Mouse (Mus musculus): ENCODE results near the gene Hist2h3c1. TPM values are rescaled to one million over a fixed set of nuclear protein-coding genes. Genes with fewer than 3 reads are reported as not detected.
"Not testable (repeated sequence)": the region's sequence is repeated elsewhere in the genome, so short reads cannot be mapped to it uniquely, and the experiment has no call there.

Hist2h3c1 gene
- total RNA-seq, 2 experiments from 2014 or later: not detected

DNA sequence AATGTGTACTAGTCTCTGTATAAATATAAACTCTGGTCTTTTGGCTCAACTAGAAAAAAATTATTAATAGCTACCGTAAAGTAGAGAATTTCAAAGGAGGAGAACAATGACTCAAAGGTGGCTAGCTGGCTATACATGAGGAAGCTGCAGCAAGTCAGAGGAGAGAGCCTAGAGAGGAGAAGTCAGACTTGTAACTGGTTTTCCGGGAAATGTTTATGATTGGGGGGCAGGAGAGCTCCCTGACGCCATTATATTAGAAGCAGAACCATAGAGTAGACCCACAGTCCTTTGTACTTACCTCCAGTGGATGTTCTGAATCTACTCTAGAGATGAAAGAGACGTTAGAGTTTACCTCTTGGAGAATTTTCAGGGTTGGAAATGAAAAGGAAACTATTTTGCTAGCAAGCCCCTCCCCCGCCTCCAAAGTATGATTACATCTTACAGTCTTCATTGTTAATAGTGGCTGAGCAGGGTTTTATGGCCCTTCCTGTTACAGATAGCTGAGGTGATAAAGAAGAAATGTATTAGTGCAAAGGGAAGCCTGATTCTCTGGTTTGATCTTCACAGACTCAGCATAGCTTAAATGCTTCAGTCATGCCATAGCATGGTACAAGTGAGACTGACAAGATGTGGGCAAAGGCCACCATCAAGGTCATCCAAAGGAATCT lies 9.6 kb downstream of the Hist2h3c1 start:
- DNase-seq: no peak

DNA sequence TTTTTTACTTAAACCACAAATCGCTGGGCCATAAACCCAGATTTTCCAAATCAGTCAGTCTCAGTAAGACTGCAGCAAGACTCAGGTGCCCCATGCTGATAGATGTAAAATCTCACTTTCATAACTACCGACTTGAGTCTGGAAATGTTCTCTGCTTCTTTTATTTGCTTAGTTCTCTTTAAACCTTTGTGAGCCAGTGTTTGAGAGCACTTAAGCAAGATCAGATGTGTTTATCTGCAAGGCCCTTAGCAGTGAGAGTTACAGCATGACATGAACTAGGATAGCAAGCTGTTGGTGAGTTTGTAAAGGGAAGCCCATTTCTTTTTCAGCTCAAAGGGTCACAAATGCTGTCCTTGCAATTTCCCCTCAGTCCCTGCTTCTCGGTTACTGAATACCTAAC lies 10.7 kb downstream of the Hist2h3c1 start:
- no peak for DNase-seq

DNA sequence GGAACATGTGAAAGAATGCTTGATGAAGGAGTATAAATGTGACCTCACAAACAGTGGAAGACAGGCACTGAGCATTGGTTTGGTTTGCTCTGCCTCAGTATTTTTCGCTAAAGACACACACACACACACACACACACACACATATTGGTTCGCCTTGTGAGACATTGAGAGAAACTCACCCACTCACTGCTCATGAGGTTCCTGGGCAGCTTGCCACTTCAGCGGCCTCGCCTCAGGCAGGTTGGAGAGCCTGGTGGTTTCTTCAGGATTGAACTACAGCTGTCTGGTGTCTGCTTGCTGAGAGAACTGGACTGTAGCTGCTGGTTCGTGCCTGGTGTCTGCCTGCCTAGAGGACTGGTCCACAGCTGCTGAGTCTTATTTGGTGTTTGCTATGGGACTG lies 13.7 kb downstream of the Hist2h3c1 start:
- no peak for DNase-seq

DNA sequence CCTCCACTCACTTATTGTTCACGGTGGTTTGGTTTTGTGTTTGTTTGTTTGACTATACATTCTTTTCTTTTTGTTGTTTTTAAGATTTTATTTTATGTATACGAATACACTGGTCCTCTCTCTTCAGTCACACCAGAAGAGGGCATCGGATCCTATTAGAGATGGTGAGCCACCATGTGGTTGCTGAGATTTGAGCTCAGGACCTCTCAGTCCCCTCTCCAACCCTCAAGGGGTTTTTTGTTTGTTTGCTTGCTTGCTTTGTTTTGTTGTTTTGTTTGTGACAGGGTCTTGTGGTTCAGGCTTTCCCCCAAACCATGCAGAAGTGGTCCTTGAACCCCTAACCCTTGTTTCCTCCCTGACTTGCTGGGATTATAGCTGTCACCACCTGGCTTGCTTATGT lies 15.1 kb downstream of the Hist2h3c1 start:
- no peak for DNase-seq

DNA sequence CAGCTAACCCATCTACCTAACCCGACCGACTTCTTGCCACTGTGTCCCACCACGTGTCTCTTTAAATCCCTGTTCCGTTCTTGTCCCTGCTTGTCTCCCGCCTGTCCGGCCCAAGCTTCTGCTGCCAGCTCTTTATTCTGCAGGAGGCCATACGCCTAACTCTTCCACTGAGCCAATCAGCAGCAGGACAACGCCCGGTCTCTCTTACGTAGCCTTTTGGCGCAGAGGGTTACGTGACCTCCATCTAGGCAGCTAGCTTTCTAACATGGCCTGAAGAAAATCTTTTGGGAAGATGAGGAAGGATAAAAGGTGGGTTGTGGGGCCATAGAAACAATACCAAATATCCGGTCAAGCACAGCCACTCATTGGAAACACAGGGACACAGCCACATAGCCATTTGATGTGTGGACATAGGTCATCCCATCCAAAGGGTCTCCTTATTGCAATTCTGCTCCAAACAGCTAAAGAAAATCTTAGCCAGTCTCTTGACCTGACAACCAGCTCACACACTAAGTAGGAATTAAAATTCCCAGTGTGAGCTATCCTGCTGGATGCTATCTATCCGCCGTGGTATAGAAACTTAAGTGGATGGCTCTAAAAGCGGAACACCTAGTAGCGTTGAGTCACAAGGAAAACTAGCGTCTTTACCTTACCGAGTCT lies 15.9 kb downstream of the Hist2h3c1 start:
- peak; percentile 88 to 90 for DNase-seq

DNA sequence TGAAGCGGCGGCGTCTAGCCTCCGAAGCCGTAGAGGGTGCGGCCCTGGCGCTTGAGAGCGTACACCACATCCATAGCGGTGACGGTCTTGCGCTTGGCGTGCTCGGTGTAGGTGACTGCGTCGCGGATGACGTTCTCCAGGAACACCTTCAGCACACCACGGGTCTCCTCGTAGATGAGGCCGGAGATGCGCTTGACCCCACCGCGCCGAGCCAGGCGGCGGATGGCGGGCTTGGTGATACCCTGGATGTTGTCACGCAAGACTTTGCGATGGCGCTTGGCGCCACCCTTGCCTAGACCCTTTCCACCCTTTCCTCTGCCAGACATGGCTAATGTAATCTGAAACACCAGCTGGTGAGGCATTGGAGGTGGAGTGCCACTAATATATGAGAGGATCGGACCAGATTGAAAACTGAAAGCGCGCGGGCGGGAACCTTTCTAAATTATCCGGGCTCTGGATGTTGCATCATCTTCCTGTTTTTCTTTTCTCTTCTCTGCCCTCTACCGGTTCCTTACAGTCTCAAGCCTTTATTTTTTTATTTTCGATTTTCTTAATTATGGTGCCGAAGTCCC lies 16.6 kb downstream of the Hist2h3c1 start, which contains the start of gene Hist2h4:
Gene Hist2h4, minus strand, starts transcription at position 333 of the 572 bp plus-strand sequence.
- peak; percentile 93 for DNase-seq

DNA sequence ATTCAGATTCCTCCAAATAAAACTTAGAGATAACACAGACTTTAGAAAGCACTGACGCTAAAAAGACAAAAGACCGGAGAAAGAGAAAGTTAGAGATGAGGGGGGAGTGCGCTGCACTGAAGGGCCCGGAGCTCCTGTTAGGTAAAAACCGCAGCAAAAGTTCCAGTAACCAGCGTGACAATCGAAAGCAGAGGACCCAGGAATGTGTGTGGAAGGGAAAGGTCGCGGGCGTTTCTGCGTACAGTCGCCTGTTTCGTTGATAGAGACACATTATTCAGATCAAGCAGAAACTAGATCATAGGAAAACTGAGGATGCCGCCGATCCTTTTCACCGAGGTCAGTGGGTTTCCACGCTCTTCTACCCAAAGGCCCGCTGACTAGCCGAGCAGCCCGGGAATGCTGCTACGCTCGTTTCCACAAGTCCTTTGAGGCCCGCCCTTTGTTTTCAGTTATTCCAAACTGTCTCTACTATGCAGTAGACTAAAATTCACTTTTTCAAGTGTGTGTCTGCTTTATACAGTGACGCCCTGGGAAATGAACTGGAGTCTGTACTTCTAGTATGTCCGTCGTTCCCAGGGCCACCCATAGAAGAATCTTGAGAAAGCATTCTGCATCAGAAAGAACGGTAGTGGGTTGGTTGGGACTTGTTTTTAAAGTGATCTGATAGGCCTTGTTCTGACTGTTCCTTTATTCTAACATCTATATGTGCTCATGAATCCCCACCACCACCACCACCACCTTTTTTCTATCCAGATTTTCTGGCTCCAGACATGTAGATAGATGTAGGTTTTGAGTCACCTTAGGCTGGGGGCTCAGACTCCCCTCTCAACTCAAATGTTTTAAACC lies 17.3 kb downstream of the Hist2h3c1 start:
- DNase-seq: peak; percentile 49 to 59

DNA sequence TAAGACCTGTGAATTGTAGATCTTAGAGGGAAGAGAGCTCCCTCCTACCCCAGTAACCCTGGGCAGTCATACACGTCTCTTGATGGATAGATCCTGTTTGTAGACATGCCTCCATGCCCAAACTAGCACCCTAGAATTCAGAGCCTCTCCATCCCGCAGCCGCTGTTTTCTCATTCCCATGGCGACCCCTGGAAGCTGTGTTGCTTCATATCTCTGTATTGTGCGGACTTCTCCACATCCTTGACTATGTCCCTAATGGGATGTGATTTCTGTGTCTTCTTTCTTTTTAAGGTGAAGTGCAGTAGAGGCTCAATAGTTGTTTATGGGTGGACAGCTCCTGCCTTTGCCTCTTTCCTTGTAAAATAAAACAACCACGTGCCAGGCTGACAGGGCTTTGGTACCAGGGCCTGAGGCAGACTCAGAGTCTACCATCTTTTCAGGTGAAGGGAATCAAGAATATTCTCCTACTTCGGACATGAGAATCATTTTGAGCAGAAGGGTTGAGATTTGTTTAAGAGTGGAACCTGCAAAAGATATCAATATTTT lies 18.0 kb downstream of the Hist2h3c1 start:
- DNase-seq: no peak

DNA sequence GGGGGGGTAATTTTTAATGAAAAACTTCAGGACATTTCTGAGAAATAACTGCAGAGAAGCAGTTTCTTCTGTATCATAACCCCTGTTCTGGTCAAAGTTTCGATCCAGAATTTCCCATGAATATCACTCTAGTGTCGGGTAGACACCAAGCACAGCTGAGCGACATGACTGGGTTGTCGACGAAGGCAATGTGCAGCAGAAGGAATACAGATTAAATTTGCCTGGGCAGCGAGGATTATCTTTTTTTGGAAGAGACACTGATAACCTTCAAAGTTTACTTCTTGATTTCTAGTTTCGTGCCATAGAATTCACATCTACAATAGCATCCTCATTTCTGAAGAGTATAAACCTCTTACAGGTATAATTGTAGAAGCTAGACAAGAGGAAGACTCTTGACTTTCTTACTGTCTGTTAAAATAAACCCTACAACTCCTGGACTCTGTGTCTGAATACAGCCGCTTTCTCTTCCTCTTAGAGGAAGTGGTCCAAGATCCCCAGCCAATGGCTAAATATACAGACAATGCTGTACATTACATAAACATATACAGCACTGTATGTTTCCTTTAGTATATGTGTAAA lies 19.7 kb downstream of the Hist2h3c1 start:
- no peak for DNase-seq

DNA sequence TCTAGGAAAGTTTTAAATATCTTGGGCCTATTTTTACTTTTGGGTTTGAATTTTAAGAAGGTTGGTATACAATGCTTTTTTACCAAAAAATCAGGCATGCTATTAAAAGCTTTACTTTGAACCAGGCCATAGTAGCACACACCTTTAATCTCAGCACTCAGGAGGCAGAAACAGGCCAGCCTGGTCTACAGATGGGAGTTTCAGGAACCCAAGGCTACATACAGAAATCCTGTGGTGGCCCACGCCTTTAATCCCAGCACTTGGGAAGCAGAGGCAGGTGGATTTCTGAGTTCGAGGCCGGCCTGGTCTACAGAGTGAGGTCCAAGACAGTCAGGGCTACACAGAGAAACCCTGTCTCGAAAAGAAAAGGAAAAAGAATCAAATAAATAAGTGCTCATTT lies 21.1 kb downstream of the Hist2h3c1 start:
- no peak for DNase-seq

DNA sequence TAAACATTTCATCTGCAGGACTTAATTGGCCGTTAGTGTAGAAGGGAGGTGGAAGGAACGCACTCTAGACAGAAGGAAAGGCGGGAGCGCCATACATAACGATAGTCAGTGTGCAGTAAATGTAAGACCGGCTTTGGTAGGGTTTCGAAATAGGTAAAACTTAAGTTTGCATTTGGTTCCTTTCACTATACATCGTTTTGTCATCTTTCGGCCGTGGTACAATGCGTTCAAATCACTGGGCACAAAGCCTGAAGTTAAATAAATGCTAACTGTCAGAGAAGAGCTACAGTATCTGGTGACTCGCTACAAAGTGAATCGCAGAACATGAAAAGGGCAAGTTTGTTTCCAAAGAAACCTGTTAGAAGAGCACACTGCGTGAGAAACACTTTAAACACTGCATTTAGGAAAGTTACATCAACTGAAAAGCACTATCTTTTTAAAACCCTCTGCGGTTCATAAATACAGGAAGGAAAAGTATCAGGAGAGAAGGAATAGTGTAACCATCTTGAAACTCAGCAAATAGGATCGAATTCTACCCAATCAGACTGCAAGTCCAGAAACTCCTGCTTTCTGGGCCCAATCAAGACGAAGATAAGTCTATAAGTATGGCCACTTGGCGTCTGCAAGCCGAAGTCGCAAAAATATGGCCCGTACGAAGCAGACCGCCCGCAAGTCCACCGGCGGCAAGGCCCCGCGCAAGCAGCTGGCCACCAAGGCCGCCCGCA lies 21.7 kb downstream of the Hist2h3c1 start, which contains the start of gene Hist2h3b:
Gene Hist2h3b, plus strand, starts transcription at position 604 of the 725 bp plus-strand sequence.
- DNase-seq: peak; percentile 80 to 84

DNA sequence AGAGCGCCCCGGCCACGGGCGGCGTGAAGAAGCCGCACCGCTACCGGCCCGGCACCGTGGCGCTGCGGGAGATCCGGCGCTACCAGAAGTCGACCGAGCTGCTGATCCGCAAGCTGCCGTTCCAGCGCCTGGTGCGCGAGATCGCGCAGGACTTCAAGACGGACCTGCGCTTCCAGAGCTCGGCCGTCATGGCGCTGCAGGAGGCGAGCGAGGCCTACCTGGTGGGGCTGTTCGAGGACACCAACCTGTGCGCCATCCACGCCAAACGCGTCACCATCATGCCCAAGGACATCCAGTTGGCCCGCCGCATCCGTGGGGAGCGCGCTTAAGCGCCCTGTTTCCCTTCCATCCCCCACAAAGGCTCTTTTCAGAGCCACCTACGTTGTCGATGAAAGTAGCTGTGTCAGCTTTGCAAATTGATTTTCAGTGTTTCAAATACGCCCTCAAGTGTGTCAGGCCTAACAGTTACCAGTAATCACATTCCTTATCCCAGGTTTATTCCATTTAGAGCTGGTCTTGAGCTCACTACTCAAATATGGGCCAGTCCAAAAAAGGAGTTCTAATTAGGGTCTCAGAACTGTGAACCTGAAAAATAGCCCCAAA lies 22.4 kb downstream of the Hist2h3c1 start:
- not testable (repeated sequence) for DNase-seq

DNA sequence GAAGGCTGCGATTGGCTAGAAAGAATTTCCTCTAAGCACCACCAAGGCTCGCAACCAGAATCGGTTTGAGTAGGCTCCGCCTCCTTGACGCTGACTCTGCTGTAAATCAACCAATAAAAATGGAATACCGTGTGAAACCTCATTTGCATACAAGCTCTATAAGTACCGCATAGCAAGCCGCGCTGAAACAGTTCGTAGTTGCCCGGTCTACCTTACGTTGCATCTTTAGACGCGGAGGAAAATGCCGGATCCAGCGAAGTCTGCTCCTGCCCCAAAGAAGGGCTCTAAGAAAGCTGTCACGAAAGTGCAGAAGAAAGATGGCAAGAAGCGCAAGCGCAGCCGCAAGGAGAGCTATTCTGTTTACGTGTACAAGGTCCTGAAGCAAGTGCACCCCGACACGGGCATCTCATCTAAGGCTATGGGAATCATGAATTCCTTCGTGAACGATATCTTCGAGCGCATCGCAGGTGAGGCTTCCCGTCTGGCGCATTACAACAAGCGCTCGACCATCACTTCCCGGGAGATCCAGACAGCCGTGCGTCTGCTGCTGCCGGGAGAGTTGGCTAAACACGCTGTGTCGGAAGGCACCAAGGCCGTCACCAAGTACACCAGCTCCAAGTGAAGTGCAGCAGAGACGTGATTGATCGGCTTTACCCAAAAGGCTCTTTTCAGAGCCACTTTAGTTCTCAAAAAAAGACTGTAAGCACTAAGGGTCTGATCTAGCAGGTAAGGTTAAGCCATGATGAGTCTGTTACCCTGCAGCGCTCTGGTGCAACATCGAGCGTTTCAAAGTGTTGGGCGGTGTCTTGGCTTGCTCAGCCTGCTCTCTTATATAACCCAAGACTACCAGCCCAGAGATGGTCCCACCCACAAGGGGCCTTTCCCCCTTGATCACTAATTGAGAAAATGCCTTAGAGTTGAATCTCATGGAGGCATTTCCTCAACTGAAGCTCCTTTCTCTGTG lies 23.3 kb downstream of the Hist2h3c1 start, which contains the start of gene Hist2h2bb:
Gene Hist2h2bb, plus strand, starts transcription at position 242 of the 964 bp plus-strand sequence.
- peak; percentile 85 to 88 for DNase-seq

DNA sequence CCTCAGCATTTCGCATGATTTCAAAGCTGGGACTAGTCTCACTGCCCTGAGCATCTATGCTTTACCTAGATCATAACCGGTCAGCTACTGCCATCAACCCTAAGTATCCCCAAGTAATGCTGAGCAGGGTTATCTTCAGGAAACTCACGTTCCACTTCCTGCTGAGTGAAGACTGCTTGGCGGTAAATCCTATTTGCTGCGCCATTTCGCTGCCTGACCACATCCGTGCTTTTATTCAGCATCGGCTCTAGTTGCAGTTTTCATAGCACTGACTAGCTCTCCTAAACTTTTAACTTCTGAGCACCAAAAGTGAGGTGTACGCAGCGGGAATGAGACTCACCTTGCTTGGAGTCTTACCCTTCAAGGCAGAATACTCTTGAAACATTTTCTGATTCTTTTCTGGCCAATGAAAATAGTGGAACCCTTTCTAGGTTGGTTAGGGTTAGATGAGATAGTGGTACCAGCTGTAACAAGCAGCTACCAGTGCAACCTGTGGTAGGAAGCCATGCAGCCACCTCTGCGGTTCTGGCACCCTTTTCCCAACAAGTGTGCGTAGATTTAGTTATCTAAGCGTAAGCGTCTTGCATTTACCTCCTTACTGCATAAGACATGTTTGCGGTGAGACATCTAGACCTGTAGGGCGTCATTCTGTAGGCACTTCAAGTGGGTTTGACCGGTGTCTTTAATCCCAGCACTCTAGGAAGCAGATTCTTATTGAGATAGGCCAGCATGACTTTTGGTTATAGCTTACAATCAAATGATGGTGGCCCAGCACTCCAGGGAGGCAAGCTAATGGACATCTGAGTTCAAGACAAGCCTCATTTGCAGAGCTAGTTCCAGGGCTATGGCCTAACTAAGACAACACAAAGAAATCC lies 27.3 kb downstream of the Hist2h3c1 start:
- DNase-seq: no peak

DNA sequence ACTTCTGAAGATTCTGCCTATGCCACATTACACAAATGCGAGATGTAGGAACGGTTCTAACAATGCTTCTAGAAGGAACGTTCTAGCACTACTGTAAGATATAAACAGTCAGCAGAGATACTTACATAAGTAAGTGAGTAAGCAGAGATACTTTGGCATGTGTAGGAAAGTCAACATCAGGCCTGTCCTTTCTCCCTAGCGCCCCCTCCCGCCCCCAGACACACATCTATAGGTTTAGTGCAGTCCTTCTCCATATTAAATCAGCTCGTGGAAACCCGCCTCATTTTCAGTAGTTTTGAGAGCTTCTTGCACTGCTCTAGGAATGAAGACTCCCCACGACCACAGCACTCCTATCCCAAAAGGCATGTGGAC lies 30.9 kb downstream of the Hist2h3c1 start:
- peak in 1 of 2 experiments; percentile 50 for DNase-seq

DNA sequence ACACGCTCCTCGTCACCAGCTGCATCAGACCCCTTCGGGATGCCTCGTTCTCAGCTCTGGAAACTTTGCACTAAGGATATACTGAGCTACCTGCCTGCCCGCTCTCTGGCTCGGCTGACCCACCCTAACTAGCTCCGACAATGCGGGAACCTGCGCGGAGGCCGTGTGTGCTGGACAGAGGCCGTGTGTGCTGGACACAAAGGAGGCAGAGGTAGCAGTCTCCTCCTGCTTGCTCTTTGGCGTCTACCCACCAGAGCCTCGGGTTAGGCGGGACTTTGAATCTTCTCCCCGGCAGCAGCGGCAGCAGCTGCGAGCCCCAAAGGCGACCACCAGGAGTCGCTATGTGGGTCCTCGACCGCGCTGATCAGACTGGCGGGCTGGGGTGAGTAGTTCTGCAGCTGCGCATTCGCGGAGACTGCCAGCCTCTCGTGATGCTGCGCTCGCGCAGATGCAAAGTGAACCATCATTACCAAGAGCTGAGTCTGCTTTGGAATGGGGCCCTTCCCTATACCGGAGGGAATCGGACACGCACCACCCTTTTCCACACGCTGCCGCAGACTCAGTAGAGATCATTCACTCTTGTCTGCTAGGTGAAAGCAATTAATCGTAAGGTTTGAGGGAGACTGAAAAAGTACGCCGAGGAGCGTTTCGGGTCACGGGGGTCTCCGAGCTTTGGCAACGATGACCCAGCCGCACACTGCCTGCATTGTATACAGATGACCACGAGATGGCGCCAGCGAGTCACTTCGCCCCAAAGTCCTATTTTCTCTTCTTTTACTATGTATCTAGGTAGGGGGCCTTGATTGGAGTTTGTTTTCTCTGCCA lies 31.5 kb downstream of the Hist2h3c1 start:
- peak; percentile 91 to 94 for DNase-seq

DNA sequence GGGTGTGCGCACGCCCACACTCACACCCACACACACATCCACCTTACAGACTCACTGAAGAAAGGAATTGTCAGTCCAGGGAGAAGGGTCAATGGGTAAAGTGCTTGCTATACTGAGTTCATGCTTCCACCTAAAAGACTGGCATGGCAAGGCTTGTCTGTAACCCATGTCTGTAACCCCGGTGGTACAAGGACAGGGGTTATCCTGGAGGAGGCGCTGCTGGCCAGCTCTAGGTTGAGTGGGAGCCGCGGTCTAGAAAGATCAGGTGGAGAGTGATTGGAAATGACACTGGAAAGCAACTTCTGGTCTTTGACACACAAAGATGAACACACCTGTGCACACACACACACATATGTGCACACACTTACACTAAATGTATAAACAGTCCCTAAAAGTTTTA lies 34.2 kb downstream of the Hist2h3c1 start:
- no peak for DNase-seq
